Mouse (Mus musculus) liver, adult 2 months (tissue): ENCODE results near the gene Gm20388.

Source experiments
- CTCF ChIP-seq: fragments of 200-500 bp; IDR thresholded peaks from 2 replicates; pipeline ENCODE4 v1.5.1; 2011; ENCODE audit warnings: low read depth, low read length, control low read depth
- POLR2A ChIP-seq: fragments of 200-500 bp; IDR thresholded peaks from 2 replicates; pipeline ENCODE4 v1.6.1; 2011; ENCODE audit warnings: low read length, control low read depth; ENCODE audit not compliant: insufficient read depth; ENCODE audit errors: extremely low read depth

- no peak for TF ChIP-seq CTCF
- TF ChIP-seq POLR2A = no peak
These were observed 2807.3 kb downstream of the Gm20388 start for GRCm38 (mm10) chr8:122717869-122718509.
